Mouse (Mus musculus) liver, embryonic 14.5 days (tissue): ENCODE results near the gene Zdhhc15. TPM values are rescaled to one million over a fixed set of nuclear protein-coding genes. Genes with fewer than 3 reads are reported as not detected.

Experiments used
- ATAC-seq: fragments of 200-750 bp; cut with Nextera tagmentation; 2 replicates; pipeline ENCODE4 v1.8.0; 2017; ENCODE audit warnings: moderate number of reproducible peaks, mild to moderate bottlenecking, moderate library complexity; ENCODE audit not compliant: insufficient read depth
- DNase-seq, 3 experiments: peaks; one replicate each; pipeline ENCODE4 v3.0.0-alpha.2; 2012 to 2013; ENCODE audit warnings: low read depth in 3 of 3, low spot score in 3 of 3
- H3K27ac ChIP-seq: fragments of 300-500 bp; sonication (generic); 2 replicates; pipeline ENCODE4 v1.5.1; 2014; ENCODE audit warnings: moderate library complexity, mild to moderate bottlenecking, control low read depth, inconsistent platforms
- H3K27me3 ChIP-seq: fragments of 300-500 bp; sonication (generic); 2 replicates; pipeline ENCODE4 v1.6.1; 2014; ENCODE audit warnings: mild to moderate bottlenecking, low read length, moderate library complexity; ENCODE audit not compliant: control insufficient read depth, insufficient read depth
- H3K36me3 ChIP-seq: fragments of 300-500 bp; sonication (generic); replicated peaks from 2 replicates; pipeline ENCODE4 v1.6.1; 2014; ENCODE audit warnings: low read depth; ENCODE audit not compliant: control insufficient read depth, insufficient read depth
- H3K4me1 ChIP-seq, 2 experiments: fragments of 200-500 bp in 1 of 2; fragments of 300-500 bp in 1 of 2; sonication (generic) in 1 of 2; replicated peaks; 2 replicates each; pipeline ENCODE4 v1.6.1; 2012 to 2014; ENCODE audit warnings: antibody characterized with exemption in 1 of 2, inconsistent platforms in 1 of 2, low read length in 1 of 2; ENCODE audit not compliant: control insufficient read depth in 2 of 2, insufficient read depth in 2 of 2
- H3K4me2 ChIP-seq: fragments of 300-500 bp; sonication (generic); 2 replicates; pipeline ENCODE4 v1.6.1; 2014; ENCODE audit warnings: low read depth, mild to moderate bottlenecking, control low read depth, moderate library complexity
- H3K4me3 ChIP-seq, 2 experiments: fragments of 200-500 bp in 1 of 2; fragments of 300-500 bp in 1 of 2; sonication (generic) in 1 of 2; 2 replicates each; pipeline ENCODE4 v1.5.1; 2012 to 2014; ENCODE audit warnings: low read depth in 2 of 2, low read length in 2 of 2, mild to moderate bottlenecking in 2 of 2, control low read depth in 1 of 2, inconsistent platforms in 1 of 2, moderate library complexity in 1 of 2; ENCODE audit not compliant: insufficient read depth in 1 of 2
- H3K9ac ChIP-seq: fragments of 300-500 bp; sonication (generic); replicated peaks from 2 replicates; pipeline ENCODE4 v1.6.1; 2014; ENCODE audit warnings: mild to moderate bottlenecking, control low read depth, moderate library complexity
- H3K9me3 ChIP-seq: fragments of 300-500 bp; sonication (generic); 2 replicates; pipeline ENCODE4 v1.6.1; 2016; ENCODE audit warnings: low read length, mixed read lengths; ENCODE audit not compliant: control insufficient read depth
- CTCF ChIP-seq: IDR thresholded peaks from 2 replicates; pipeline ENCODE4 v1.5.1; 2016; ENCODE audit warnings: antibody characterized with exemption, low read depth, control low read depth
- EP300 ChIP-seq: IDR thresholded peaks from 2 replicates; pipeline ENCODE4 v1.6.1; 2016; ENCODE audit warnings: antibody characterized with exemption, low read depth
- WGBS: fragments of 180-500 bp; shearing (Covaris S2); extraction: QIAGEN DNeasy Blood & Tissue Kit; methylation state at CpG from one replicate; pipeline ENCODE4 v1.1.7; 2014; ENCODE audit not compliant: insufficient replicate concordance; 5-methylcytosine and 5-hydroxymethylcytosine counted together
- polyA plus RNA-seq, 2 experiments: library from polyadenylated mRNA; depleted of rRNA in 1 of 2; stranded (reverse) in 1 of 2; unstranded in 1 of 2; fragments of >200 nt; fragmentation: Nextera tagmentation in 1 of 2; extraction: Ambion mirVana in 1 of 2; gene quantifications; 2 replicates each; pipeline versions ENCODE4 v1.2.1 to v1.2.3; 2012 to 2014

Zdhhc15 gene
- polyA plus RNA-seq, 2 experiments: 0.97 to 2.0 TPM

- peak overlapping the region; percentile 18 for H3K4me2 ChIP-seq
- peaks cover 4 to 21% of the 10 kb centered on the region in 2 experiments for H3K4me1 ChIP-seq
- no peaks in the 10 kb centered on the region for H3K27me3 ChIP-seq
- WGBS: 26% methylated on average over 1 of the region's 1 CpGs
- ATAC-seq (peak; percentile 77), DNase-seq (peak; percentile 26 to 50 (median 26))
- H3K4me3 ChIP-seq: no peak overlapping the region
- no peaks in the 10 kb centered on the region for H3K36me3 ChIP-seq
- TF ChIP-seq CTCF (no peak), EP300 (peak; percentile 80)
- no peaks in the 10 kb centered on the region for H3K9me3 ChIP-seq
- no peak overlapping the region for H3K9ac ChIP-seq
- H3K27ac ChIP-seq: peak overlapping the region; percentile 78; the same call in 1 of the 2 replicates
Observed at GRCm38 (mm10) chrX:104545283-104545682, 125.6 kb downstream of the Zdhhc15 start.

- Histone ChIP-seq H3K9ac (no peak overlapping the region), H3K36me3 (no peaks in the 10 kb centered on the region), H3K4me2 (peak overlapping the region; percentile 26; the same call in 1 of the 2 replicates), H3K27me3 (no peaks in the 10 kb centered on the region), H3K27ac (peak overlapping the region; percentile 78), H3K9me3 (no peaks in the 10 kb centered on the region), H3K4me3 (no peak overlapping the region), H3K4me1 (peaks cover 4 to 21% of the 10 kb centered on the region in 2 experiments)
- TF ChIP-seq EP300 (peak; percentile 75), CTCF (no peak)
- ATAC-seq (peak; percentile 84), DNase-seq (peak in 2 of 3 experiments; percentile 26 to 28)
- WGBS: 33% methylated on average over 4 of the region's 4 CpGs
Observed at GRCm38 (mm10) chrX:104543919-104544595, 126.8 kb downstream of the Zdhhc15 start.

GRCm38 (mm10) chrX:104542635-104543034 is 128.2 kb downstream of the Zdhhc15 start:
- H3K27me3 ChIP-seq: no peaks in the 10 kb centered on the region
- DNase-seq (peak in 1 of 3 experiments; percentile 14), ATAC-seq (no peak; the same call in 1 of the 2 replicates)
- WGBS: 39% methylated on average over 4 of the region's 4 CpGs
- H3K36me3 ChIP-seq: no peaks in the 10 kb centered on the region
- no peak for TF ChIP-seq EP300
- no peak for TF ChIP-seq CTCF
- no peak overlapping the region for H3K27ac ChIP-seq
- H3K9ac ChIP-seq: no peak overlapping the region
- no peak overlapping the region for H3K4me3 ChIP-seq
- no peaks in the 10 kb centered on the region for H3K9me3 ChIP-seq
- no peak overlapping the region for H3K4me2 ChIP-seq
- H3K4me1 ChIP-seq: peaks cover 4 to 21% of the 10 kb centered on the region in 2 experiments

- ATAC-seq: no peak
- H3K36me3 ChIP-seq: no peaks in the 10 kb centered on the region
- no peak overlapping the region for H3K9ac ChIP-seq
- no peaks in the 10 kb centered on the region for H3K27me3 ChIP-seq
- H3K4me1 ChIP-seq: no peaks in the 10 kb centered on the region
- H3K4me2 ChIP-seq: no peak overlapping the region
- 81% methylated on average over 5 of the region's 5 CpGs for WGBS
- no peak overlapping the region for H3K4me3 ChIP-seq
- no peaks in the 10 kb centered on the region for H3K9me3 ChIP-seq
- no peak for TF ChIP-seq CTCF
- no peak for TF ChIP-seq EP300
- no peak for DNase-seq
- H3K27ac ChIP-seq: no peak overlapping the region
Observed at GRCm38 (mm10) chrX:104501765-104502164, 169.1 kb downstream of the Zdhhc15 start.

- Histone ChIP-seq H3K4me1 (peaks cover 0 to 2% of the 10 kb centered on the region in 2 experiments; a peak in 1 of 4 replicates), H3K4me2 (no peak overlapping the region), H3K9me3 (no peaks in the 10 kb centered on the region), H3K36me3 (no peaks in the 10 kb centered on the region), H3K4me3 (no peak overlapping the region), H3K27me3 (no peaks in the 10 kb centered on the region; the same call in 1 of the 2 replicates), H3K27ac (no peak overlapping the region), H3K9ac (no peak overlapping the region)
- no peak for TF ChIP-seq EP300
- TF ChIP-seq CTCF: no peak
- ATAC-seq (no peak), DNase-seq (no peak)
- WGBS: 52% methylated on average over 4 of the region's 4 CpGs
Observed at GRCm38 (mm10) chrX:104489626-104490355, 181.1 kb downstream of the Zdhhc15 start.
